Mouse (Mus musculus): ENCODE measurements at regions not wholly inside any gene's neighbourhood (a gene's known extent, or its start where the extent isn't known, plus 50 kb on each side); places are given as distances from the start of the nearest gene placed in this dataset.
A peak's percentile ranks its signal among the peaks of the same experiment; 100 is the strongest.

DNA sequence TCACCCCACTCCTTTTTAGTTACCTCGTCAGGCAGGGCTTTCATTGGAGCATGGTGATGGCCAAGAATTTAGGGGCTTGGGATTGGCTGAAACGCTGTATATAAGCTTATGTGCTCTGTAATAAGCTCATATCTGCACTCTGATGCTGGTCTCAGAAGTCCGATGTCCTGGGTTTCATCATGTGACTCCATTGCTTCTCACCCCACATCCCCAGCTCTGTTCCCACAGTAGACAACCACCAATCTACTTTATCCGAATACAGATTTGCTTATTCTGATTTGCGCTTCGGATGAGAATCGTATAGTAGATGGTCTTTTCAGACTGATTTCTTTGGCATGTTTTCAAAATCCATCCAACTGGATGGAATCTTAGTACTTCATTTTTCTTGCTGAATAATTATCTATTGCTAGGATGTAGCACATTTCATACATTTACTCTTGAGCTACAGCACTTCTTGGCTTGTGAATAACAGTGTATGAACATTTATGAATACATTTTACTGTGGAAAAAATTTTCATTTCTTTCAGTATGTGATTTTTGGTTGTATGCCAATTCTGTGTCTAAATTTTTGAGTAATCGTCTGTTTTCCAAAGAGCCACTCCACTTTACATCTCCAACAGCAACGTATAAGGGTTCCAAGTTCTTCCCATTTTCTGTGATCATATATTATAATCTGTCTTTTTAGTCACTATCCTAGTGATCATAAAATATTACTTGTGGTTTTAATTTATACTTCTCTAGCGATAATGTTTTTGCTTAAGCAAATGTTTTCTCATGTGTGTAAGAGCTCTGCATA lies 185.7 kb downstream of the Hace1 start:
- no peak for DNase-seq

DNA sequence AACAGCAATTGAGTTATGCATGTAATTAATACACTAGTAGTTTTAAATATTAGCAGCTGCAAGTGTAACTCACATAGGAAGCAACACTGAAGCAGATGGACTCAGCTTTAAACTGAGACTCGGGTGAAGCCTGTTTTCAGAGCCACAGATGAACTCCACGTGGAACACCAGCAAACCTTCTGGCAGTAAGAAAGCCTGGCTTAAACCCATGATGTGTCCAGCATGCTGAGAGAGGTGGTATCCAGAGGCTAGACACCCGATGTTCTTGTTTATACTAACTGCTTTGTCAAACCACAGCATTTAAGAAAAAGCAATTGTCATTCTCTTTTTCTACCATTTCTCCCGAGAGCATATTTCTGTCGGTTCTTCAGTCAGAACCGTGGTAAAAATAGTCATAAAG lies 202.1 kb downstream of the Hace1 start:
- no peak for DNase-seq

DNA sequence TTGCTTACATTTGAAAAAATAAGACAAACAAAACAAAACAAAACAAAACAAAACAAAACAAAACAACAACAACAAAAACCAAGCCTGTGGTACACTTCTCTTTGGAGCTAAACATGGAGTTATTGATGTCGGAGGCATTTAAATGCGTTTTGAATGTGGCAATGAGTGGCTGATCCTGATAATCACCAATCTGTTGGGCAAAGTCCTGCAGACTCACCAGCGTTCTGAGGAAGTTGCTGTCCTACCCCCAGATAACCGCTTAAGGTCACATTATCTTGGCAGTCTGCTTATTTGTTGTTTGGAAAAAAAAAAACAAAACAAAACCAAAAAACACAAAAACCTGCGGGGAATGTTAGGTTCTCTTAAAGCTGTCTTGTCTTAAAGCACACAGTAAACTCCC lies 205.4 kb downstream of the Hace1 start:
- no peak for DNase-seq

DNA sequence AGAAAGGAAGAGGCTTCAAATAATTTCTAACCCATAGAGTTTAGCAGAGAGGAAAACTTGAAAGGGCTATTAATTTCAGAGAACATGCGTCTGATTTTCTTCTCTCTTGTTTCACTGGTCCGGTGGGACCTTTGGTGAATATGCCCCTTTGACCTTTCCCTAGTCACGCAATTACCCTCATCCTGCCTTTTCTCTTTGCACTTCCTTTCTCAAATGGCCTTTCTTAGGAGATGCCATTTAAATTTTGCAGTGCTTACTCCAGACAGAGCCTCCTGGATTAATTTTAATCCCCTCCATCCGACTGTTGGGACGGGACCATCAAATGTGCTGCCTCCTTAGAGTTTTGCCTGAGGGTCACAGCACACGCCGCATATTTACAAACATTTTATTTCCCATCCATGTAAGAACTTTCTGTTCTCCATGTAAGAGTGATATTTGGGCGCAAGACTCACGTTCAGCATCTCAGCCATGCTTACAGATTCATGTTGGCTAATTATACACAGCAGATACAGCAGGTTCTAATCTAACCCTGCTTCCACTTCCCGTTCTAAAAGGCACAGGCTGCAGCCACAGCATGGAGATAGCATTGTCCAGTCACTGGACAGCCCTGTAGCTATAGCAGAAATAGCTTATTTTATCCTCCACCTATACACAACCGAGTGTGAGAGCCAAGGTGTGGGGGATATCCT lies 206.0 kb downstream of the Hace1 start:
- DNase-seq: no peak

DNA sequence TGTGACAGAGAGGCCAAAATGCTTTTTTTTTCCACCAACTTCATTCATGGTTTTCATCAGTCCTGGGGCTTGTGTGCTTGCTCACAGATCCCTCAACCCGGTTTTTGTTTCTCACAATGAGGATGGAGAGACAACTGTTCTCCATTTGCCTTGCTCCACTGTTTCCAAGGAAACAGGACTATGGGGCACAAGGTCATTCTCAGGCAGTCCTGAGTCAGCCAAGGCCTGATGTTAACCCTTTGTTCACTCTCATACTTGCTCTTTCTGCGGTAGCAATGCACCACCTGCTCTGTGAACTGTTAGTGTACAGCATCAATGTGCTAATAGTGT lies 206.5 kb downstream of the Hace1 start:
- DNase-seq: no peak

DNA sequence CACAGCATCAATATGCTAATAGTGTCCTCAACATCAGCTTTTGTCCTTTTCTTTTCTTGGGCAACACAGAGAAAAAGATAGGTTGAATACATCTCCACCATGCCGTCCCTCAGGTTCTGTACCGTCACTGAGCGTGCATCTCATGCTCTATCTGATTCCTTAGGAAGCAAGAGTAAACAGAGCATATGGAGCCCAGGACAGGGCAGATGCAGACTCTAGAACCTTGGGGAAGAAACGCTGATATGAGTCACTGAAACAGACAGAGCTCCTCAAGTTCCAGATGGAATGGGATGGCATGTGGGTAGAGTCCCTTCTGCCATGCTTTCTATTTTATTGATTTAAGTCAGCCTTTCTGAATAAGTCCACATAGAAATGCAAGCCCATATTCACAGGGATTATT lies 206.9 kb downstream of the Hace1 start:
- DNase-seq: no peak

DNA sequence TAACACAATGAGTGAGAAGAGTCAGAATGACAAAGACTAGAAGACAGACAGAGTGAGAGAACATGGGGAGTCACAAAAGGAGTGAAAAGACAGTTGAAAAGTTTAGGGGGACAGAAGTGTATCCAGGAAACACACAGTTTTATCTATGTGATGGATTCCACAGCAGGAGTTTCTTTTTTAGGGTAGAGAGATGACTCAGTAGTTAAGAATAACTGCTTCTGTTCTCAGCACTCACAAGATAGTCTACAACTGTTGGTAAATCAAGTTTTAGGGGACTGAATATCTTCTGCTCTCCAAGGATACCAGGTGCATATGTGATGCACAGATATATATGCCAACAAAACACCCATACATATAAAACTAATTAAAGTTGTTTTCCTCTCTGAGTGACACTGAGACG lies 210.7 kb downstream of the Hace1 start:
- DNase-seq: no peak

DNA sequence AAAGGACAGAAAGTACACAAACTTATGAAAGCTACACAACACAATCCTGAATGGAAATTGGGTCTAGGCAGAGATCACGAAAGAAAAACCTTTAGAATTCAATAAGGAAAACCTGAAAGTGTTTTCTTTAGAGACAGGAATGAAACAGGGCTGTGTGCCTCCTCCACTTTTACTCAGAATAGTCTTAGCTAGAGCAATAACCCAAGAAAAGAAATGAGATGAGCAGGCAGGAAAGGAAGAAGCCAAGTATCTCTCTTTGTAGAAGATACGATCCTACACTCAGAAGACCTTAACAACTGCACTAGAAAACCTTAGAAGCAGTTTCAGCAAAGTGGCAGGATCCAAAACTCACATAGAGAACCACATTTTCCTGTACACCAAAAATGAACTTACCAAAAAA lies 218.0 kb downstream of the Hace1 start:
- no peak for DNase-seq

DNA sequence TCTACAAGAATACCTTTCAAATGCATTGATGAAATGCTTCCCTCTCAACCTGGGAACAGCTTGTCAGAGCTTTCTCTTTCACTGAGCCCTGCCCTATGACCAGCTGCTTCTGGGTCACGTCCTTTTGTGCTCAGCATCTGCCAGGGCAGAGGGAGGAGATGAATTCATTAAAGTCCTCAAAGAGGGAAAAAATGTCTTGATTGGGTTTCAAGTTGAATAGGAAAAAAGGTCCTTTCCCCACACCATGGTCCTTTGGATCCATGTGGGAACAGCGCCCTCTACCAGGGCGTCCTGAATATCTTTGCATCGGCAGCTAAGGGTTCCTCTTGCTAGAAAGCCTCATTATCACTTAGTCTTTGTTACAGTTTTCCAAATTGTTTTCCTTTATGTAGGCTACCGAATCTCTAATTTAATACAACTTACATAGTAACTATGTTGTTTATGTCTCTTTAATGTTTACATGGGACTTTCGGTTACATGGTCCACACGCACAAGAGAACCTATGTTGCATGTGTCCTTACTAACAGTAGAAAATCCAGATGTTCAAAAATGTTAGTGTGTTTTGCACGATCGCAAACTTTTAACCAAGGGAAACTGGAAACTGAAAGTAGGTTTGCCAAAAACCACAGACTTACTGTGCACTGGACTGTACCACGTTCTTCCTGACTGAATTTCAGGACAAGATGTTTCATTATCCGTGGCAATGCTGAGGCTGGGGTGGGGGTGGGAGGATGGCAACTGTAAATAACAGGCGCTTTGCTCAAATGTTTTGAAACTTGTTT lies 222.6 kb downstream of the Hace1 start:
- peak; percentile 6 to 55 for DNase-seq

DNA sequence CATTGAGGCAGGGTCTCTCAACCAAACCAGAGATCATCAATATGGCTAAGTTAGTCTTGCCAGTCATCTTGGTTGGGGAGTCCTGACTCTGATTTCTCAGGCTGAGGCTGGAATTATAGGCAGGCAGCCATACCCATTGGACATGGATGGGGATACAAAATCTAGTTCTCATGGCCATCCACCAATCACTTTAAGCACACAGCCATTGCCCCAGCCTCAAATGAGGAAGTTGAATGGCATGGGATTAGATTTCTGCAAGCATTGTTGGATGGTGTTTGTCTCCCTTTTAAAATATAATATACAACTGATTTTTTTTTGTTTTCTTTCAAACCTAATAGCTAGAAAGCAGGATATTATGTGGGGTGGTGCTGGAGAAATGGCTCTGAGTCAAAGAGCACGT lies 223.8 kb downstream of the Hace1 start:
- peak in 1 of 2 experiments; percentile 18 for DNase-seq

DNA sequence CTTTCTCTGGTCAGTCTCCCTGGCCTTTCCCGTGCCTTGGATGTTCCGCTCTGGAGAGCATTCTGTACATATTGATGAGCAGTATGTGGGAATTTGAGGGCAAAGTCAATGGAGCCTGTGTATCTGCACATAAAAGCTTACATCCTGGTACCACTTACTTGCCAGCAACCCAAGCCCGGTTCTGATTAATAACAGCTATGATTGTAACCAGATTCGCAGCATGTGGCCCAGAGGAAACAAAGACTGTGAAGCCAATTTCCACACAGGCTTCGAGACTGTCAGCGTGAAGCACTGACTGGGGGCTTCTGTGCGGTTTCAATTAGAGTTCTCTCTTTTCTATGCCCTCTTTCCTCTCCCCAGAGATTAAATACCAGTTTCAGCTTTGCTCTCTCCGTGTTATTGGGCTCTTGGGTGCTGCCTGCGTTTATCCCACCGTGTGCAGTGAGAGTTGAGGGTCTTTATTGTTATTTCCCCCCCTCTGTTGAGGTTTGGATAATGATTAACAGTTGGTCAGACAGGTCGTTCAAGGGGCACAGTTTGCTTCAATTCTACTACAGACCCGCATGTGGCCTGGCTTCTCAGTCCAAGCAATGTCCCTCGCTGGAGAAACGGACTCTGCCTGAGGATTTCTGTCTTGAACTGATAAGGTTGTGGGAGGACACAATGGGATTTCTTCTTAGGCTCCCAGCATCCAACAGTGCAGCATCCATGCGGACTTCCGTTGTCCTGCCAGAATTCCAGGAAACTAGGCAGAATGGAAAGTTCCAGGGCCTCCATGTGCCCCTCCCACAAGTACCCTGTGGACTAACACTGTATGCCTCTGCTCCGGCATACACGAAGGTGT lies 229.6 kb downstream of the Hace1 start:
- DNase-seq: no peak

DNA sequence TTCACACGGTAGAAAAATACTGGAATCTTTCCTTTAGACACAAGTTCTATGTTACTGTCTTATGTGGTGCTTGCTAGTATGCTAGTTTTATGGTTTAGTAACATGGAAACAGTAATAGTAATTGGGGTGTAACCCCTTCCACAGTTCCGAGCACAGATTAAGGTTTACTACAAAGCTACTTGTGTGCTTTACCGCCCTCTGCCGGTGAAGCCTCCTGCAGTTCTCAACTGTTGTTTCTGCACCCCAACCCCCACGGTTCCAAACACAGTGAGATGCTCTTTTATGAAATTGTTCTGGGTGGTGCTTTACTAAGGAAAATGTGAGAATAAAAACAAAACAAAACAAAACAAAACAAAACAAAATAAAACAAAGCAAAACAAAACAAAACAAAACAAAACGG lies 234.3 kb downstream of the Hace1 start:
- peak in 1 of 2 experiments; percentile 56 for DNase-seq

DNA sequence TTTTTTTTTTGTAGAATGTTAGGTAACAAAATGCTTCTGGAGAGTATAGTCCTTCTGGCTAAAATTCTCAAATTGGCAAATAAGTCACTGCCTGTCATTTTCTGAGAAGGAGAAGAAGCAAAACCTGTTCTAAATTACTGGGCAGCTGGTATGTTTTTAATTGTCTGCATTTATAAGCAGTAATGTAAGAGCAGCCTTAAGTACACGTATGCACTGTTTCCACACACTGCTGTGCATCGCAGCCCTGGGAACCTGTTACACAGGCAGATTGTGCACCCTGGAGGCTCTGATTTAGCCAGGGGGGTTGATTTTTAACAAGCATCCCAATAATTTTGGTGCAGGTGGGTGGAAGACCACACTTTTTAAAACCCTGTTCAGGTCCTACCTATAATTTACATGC lies 236.2 kb downstream of the Hace1 start:
- no peak for DNase-seq

DNA sequence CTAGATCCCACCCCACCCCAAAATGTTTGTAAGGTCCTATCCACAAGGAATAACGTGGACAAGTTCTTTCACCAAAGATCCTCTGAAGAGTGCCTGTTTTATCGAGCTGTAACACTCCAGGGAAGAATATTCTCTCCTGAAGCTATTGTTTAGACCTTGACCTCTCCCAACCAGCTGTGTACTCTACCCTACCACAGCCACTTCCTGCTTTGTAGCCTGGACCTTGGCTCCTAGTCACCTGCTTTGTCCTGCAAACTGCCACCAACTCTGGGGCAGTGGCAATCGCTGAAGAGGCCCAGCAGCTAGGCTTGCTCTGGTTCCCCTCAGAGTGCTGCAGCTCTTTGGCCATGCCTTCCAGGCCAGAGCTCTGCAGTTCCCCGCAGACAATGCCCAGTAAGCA lies 239.1 kb downstream of the Hace1 start:
- no peak for DNase-seq

DNA sequence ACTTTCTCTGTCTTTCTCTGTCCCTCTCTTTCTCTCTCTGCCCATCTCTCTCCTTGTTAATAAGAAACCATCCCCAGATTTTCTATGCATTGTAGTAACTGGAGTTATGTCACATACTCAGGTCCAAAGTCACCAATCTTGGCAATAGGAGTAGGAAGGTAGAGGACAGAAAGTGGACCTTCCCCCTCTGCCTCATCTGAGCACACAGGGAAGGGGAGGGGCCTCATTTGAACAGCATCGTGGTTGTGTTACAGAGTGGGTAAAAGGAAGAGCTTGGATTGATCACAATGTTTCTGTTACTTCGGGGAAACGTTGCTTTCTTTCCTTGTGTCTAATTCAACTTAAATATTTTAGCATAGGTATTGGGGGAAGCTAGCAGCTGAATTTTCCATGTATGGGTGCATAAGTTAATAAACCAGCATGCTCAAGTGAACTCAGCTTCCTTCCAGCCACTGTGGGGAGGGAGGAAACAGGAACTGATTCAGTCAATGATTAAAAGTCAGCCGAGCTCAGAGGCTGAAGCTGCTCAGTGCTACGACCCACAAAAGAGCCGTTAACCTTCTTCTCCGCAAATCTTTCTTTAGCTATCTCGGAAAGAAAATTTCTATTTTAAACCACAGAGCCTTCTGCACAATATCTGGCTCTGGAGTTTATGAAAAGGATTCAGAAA lies 243.5 kb downstream of the Hace1 start:
- DNase-seq: no peak

DNA sequence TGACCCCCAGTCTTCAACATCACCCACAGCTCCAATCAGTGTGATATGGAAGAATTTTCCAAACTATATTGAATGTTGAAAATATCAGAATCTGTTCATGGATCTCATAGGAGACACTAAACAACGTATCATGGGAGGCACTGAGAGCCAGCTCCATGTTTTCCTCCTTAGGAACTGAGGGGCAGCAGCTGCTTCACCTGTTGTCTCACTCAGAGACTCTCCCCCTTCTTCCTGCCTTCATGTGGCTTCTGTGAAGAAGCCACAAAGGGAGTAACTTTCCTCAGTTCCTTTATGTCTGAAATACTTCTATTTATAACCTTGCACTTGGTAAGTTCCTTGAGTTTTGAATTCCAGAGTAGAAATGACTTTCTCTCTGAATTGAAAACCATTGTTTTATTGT lies 244.6 kb downstream of the Hace1 start:
- no peak for DNase-seq

DNA sequence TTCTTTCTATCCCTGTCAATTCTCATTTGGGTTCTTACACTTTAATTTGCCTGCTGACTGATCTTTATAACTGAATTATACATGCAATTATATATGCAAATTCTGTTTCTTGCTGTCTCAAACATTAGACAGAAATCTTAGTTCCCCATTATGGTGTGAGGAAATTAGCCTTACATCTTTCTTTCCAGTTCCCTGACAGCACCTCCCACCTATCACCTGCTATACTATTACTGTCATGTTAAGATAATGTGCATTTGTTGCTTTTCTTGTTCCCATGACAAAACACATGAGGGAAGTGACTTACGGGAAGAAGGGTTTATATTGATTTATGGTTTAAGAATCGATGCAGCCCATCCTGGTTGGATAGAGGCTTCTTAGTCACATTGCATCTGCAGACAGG lies 246.0 kb downstream of the Hace1 start:
- DNase-seq: no peak

DNA sequence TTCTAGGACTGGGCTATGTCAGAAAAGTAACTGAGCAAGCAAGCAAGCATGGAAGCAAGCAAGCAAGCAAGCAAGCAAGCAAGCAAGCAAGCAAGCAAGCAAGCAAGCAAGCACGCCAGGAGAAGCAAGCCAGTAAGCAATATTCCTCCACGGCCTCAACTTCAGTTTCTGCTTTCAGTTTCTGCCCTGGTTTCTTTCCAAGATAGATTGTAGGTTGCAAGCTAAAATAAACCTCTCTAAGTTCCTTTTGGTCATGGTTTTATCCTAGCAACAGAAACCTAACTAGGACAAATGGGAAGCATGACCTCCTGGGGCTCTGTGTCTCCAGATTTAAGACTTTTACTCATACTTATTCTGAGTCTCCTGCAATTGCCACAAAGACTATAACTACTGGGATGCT lies 271.0 kb downstream of the Hace1 start:
- no peak for DNase-seq

DNA sequence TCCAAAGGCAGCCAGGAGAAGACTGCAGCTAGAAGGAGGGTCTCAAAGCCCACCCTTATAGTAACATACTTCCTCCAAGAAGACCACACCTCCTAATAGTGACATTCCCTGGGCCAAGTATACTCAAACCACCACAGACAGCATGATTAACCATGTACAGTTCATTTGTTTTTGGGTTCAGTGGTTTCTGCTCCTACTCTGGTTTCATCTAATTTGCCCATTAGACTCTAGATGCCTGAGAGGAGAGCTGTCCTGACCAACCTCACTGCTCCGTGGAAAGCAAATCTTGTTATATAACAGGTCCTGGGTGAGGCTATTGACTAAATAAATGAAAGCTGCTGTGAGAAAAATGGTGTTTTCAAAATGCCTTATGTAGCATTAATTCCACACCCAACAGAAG lies 272.2 kb downstream of the Hace1 start:
- DNase-seq: no peak

DNA sequence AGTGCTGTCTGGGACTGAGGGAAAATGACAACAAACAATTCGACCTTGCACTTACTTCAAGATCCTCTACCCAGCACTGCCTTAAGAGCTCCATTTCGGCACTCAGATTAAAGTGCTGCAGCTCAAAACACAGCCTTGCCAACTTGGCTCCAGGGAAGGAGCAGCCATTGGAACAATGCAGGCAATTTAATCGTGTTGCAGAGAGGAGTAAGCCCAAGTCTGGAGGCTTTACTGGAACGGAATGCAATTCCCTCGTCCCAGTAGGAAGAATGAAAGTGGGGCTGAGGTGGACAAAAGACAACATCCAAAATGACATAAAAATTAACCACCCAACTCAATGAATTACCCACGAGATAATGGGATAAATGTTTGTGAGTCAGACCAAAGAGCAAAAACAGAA lies 273.0 kb downstream of the Hace1 start:
- DNase-seq: peak; percentile 12 to 36

DNA sequence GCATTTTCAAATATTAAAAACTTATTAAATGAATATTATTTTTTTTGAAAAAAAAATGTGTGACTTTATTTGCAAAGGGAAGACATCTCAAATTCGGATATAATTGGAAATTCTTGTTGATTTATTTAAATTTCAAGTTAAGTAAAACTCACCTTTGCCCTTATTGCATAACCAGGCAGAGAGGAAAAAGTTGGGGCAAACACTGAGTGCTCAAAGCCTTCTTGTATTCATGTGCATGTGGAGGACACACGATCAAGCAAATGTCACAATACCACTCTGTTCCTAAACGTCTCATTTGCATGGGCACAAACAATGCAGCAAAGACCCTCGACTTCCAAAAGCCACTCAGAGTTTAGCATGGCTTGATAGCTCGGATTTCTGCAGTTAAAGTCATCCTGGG lies 275.1 kb downstream of the Hace1 start:
- no peak for DNase-seq

DNA sequence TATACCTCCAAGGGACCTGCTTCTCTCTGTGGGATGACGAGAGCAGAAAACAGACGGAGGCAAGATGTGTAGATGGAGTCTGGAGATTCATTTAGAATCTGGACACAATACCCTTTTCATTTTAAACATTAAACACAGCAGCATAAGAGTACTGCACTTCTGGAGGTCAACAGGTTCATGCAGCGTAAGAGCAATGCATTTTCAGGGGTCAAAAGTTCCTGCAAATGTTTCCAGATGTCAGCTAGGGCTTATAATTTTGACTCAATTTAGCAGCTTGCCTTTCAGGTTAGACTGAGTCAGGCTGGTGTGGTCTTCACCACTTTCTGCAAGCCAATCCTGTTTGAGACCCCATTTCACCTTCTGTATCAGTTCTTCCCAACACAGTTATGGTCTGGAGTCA lies 277.9 kb downstream of the Hace1 start:
- no peak for DNase-seq
